Mouse (Mus musculus): ENCODE results near the gene Ptch1.

The Ptch1 gene

GRCm38 (mm10) chr13:63548571-63548970 lies 24.8 kb downstream of the Ptch1 start:
- ChIA-PET POLR2A (interaction anchor here in 3 of 4 experiments (0.9 to 8.9 kb wide), 4 partner anchors 16 to 30 kb away, joined by 3 to 75 read pairs (median 3); no protein-coding TSS in a partner anchor), CTCF (interaction anchor here in 1 of 4 experiments (0.8 kb wide), 1 partner anchor 14 kb away, joined by 3 read pairs; no protein-coding TSS in a partner anchor)

DNA sequence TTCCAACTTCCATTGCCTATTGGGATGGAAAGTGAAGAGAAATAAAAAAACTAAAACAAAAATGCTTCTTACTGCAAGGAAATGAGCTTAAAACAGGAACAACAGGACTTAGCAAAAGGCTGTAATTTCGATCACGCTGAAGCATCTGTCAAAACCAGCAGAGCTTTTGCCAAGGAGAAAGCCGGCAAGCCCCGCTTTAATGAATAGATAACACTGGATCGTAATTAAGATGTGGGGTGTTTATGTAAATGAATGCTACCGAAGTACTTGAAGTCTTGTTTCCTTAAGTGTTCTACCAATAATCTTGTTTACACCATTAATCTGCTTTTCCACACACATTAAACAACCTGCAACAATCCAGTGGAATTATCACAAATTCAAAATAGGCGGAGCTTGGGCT lies 28.1 kb downstream of the Ptch1 start:
- ChIA-PET POLR2A (interaction anchor here in 3 of 4 experiments (0.6 to 2.4 kb wide), 11 partner anchors 9 to 424 kb away, joined by 3 to 9 read pairs (median 4); no protein-coding TSS in a partner anchor), CTCF (no interaction called here)

GRCm38 (mm10) chr13:63544967-63545253 lies 28.5 kb downstream of the Ptch1 start:
- CTCF ChIA-PET = no interaction called here
- POLR2A ChIA-PET = interaction anchor here in 3 of 4 experiments (0.6 to 6.1 kb wide), 14 partner anchors 9 to 488 kb away, joined by 3 to 58 read pairs (median 4); no protein-coding TSS in a partner anchor

DNA sequence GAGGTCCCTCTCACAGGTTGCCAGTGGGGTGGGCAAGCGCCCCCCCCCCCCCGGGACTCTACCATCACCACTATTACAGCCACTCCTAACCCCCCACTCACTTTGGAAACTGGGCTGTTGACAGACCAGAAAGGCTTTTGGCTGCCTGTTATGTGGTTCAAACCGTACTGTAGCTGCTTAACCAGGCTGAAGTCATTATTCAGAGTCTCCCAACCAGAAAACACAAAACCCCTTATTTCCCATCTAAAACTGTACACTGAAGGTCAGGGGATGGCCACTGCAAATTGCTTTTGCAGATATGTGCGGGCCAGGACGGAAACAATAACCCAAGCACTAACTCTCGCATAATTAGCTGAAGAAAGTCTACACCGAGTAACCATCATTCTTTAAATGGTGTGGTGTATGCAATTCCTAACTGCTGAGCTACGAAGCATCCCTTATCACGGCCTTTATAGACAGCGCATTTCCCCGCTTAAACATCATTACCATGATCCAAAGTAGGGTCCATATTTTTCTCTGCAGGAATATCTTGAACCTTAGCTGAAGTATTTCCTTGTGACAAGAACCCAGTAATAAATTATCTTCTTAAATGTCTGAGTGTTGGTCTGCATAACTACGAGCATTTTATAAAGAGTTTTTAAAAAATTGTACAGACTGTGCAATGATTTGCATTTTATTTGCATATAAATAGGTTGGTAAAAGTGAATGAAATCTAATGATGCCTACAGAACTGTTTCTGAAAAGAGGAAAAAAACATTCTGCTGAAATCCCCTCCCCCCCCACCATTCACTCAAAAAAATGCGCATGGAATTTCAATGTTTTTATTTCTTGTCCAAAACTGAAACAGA lies 29.1 kb downstream of the Ptch1 start:
- CTCF ChIA-PET = no interaction called here
- POLR2A ChIA-PET = interaction anchor here (0.5 to 6.1 kb wide), 21 partner anchors 9 to 489 kb away, joined by 3 to 58 read pairs (median 4); no protein-coding TSS in a partner anchor

- CTCF ChIA-PET = no interaction called here
These were observed 29.9 kb downstream of the Ptch1 start for GRCm38 (mm10) chr13:63543459-63543858.

DNA sequence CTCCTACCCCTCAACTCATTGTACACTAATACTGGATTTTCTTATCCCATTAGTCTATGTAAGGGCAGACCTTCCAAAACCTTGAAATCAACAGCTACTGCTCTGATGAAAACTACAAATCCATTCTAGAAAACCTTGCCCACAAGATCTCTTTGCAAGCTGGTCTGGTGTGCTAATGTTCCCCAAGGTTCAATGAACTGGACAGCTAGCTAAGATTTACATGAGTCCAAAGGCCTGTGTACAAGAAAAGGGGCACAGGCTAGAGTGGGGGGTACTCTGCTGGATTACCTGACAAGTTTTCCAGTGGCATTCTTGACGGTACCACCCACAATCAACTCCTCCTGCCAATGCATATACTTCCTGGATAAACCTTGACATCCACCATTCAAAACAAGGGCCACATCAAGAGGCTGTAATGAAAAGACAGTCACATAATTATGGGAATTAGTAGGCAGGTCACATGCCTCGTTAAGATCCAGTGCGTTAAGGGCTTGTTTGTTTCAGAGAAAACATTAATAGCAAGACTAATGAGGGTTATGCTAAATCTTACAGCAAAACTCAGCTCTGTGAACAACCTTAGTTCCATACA lies 30.5 kb downstream of the Ptch1 start:
- ChIA-PET POLR2A (interaction anchor here in 3 of 4 experiments (0.6 to 6.1 kb wide), 10 partner anchors 8 to 437 kb away, joined by 3 to 58 read pairs (median 4); no protein-coding TSS in a partner anchor), CTCF (no interaction called here)

More at GRCm38 (mm10) chr13:63543459-63543858, 29.9 kb downstream of the Ptch1 start:
- POLR2A ChIA-PET = interaction anchor here in 3 of 4 experiments (0.6 to 6.1 kb wide), 11 partner anchors 10 to 425 kb away, joined by 3 to 58 read pairs (median 3); no protein-coding TSS in a partner anchor

- ChIA-PET POLR2A (interaction anchor here in 3 of 4 experiments (0.6 to 6.1 kb wide), 28 partner anchors 8 to 762 kb away, joined by 3 to 58 read pairs (median 6); partner anchors contain the start of gene Ptch1 (in 1 of the 3)), CTCF (interaction anchor here in 2 of 4 experiments (0.7 to 0.9 kb wide), 2 partner anchors 12 to 185 kb away, joined by 8 to 11 read pairs; no protein-coding TSS in a partner anchor)
These were observed 31.9 kb downstream of the Ptch1 start for GRCm38 (mm10) chr13:63541510-63541909.

GRCm38 (mm10) chr13:63540584-63540983 lies 32.8 kb downstream of the Ptch1 start:
- CTCF ChIA-PET = interaction anchor here in 1 of 4 experiments (0.6 kb wide), 2 partner anchors 12 to 559 kb away, joined by 4 read pairs; no protein-coding TSS in a partner anchor
- POLR2A ChIA-PET = interaction anchor here in 2 of 4 experiments (0.6 to 6.1 kb wide), 16 partner anchors 11 to 440 kb away, joined by 3 to 58 read pairs (median 8); no protein-coding TSS in a partner anchor

DNA sequence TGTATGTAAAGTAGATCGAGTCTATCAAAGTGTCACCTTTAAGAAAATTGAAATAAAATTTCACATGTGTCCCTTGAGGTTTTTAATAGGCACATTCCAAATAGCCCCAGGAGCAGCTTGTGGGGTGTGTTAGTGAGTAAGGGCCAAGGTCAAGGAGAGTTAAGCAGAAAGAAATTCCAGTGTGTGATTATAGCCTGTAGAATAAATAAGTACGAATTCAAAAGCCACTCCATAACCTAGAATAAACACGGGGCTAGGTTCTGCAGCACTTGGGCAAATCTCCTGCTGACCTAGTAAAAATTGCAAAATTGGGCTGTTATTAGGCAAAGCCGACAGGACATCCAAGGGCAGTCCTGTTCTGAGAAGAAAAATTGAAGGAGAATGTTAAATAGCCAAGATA lies 38.4 kb downstream of the Ptch1 start:
- ChIA-PET CTCF (no interaction called here), POLR2A (interaction anchor here in 2 of 4 experiments (1.0 to 1.7 kb wide), 3 partner anchors 10 to 21 kb away, joined by 3 to 5 read pairs (median 4); no protein-coding TSS in a partner anchor)

DNA sequence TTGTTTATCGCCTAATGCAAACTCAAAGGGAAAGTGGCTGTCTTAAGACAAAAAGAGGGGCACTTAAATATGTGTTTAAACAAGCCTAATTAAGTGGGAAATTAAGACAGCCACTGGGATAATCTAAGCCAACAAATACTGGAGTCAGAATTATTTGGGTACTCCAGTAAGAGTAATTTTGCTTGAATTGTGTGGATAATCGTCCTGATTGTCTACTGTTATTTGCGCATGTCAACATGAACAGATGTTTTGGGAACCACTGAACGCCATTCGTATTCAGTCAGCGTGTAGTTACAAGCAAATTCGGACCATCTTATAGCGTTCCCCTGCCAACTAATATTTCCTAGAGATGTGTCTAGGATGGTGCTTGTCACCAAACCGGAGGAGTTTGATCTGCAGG lies 42.5 kb downstream of the Ptch1 start:
- ChIA-PET POLR2A (no interaction called here), CTCF (no interaction called here)

DNA sequence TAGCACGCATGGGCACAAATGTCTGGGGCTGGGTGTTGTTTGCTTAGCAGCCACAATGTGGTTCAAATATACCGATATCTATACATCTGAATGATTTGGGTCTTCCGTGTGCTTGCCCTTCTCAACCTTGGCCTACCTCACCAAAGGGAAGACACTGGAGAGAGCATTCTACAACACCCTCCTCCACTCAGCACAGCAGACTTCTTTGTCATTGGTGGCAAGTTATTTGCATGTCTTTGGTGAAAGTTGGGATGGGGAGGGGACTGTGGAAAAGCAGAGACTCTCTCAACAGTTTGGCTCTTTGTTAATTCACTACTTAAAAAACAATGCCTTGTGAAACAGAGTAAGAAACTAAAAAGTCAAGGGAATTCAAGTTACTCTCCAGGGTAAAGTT lies 43.0 kb downstream of the Ptch1 start:
- ChIA-PET CTCF (no interaction called here), POLR2A (interaction anchor here in 2 of 4 experiments (1.6 to 6.4 kb wide), 10 partner anchors 10 to 189 kb away, joined by 3 to 53 read pairs (median 16); partner anchors contain the start of gene Fancc (in 1 of the 2))

DNA sequence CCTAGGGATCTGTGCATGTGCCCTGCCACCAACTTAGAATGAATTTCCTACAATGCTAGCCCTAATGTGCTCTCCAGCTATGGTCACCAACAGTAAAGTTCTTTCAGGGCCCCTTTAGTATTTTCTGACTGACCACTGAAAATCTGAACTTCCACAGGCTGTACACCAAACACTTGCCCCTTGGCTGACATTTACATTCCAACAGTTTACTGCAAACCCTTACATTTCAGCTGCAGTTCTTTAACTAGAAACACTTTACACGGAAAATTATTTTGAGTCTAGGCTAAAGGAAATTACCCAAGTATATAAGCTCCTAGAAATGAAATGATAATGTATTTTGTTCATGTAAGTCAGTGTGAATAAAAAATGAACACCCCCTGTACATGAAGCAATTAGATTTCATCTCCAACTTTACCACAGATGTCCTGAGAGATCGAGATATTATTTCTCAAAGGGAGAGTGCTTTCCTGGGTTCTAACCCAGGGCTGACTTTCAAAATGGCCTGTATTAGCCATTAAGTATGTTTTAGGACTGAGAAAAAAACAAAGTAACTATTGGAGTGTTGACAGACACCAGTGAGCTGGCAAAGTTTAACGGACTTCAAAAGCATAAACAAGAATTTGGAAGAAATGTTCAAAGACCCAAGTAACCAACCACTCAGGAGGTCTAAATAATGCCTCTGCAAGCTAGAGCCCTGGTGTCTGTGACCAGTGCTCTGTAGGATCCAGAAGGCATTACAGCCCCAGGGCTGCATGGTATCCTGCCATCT lies 43.6 kb downstream of the Ptch1 start:
- CTCF ChIA-PET = interaction anchor here in 3 of 4 experiments (0.6 to 1.5 kb wide), 4 partner anchors 12 to 578 kb away, joined by 3 to 8 read pairs (median 4); partner anchors contain the start of gene Fancc (in 1 of the 3)
- POLR2A ChIA-PET = interaction anchor here in 3 of 4 experiments (0.8 to 6.4 kb wide), 28 partner anchors 10 to 450 kb away, joined by 3 to 53 read pairs (median 6); partner anchors contain the start of gene Fancc (in 2 of the 3)

DNA sequence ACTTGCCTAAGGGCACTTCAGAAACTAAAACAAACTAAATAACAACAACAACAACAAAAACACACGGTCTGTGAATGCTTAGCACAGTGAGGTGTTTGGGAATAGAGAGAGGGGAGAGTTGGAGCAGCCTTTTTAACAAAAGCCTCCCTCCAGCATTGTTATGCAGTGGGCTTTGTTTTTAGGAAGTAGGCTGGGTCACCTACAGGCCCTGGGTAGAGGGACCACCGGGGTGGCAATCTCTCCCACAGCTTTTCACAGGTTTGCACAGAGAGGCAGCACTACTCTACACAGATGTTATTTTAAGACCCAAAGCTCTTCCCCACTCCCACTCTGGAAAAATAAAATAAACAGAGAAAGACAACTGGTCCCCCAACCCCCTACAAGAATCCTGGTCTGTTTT lies 44.5 kb downstream of the Ptch1 start:
- ChIA-PET POLR2A (interaction anchor here (0.5 to 6.4 kb wide), 36 partner anchors 9 to 451 kb away, joined by 3 to 53 read pairs (median 6); partner anchors contain the start of gene Fancc (in 3 of the 4)), CTCF (interaction anchor here in 3 of 4 experiments (0.5 to 1.5 kb wide), 3 partner anchors 32 to 721 kb away, joined by 3 to 10 read pairs (median 4); partner anchors contain the start of gene Fancc (in 1 of the 3))

DNA sequence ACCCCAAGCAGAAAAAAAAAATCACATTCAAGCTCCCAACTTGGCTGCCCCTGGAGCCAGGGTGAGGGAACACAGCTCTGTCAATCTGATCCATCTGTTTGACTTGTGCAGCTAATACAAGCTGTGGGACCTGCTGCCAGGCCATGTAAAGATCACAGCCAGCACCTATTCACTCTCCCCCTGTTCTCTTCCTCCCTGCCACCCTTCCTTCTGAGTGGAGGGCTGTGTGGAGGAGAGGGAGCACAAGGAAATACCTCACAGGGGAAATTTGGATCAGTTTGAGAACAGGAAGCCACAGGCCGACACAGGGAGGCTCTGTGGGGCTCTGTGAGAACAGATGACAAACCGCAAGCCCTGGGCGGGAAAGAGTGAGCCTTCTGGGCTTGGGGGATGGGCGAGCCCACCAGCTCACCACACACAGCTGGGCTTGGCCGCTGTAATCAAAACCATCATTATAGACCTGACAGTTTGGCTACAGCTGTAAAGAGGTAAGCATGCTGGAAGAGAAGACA lies 45.2 kb downstream of the Ptch1 start:
- POLR2A ChIA-PET = interaction anchor here (0.5 to 6.4 kb wide), 31 partner anchors 9 to 451 kb away, joined by 3 to 53 read pairs (median 6); partner anchors contain the start of gene Fancc (in 3 of the 4)
- CTCF ChIA-PET = interaction anchor here in 2 of 4 experiments (0.5 to 1.5 kb wide), 2 partner anchors 32 to 722 kb away, joined by 4 to 10 read pairs; partner anchors contain the start of gene Fancc (in 1 of the 2)

- ChIA-PET CTCF (interaction anchor here in 1 of 4 experiments (0.6 kb wide), 1 partner anchor 216 kb away, joined by 5 read pairs; no protein-coding TSS in a partner anchor), POLR2A (interaction anchor here in 3 of 4 experiments (0.6 to 6.4 kb wide), 8 partner anchors 10 to 71 kb away, joined by 3 to 53 read pairs (median 4); partner anchors contain the start of gene Fancc (in 1 of the 3))
These were observed 47.7 kb downstream of the Ptch1 start for GRCm38 (mm10) chr13:63525571-63526197.

DNA sequence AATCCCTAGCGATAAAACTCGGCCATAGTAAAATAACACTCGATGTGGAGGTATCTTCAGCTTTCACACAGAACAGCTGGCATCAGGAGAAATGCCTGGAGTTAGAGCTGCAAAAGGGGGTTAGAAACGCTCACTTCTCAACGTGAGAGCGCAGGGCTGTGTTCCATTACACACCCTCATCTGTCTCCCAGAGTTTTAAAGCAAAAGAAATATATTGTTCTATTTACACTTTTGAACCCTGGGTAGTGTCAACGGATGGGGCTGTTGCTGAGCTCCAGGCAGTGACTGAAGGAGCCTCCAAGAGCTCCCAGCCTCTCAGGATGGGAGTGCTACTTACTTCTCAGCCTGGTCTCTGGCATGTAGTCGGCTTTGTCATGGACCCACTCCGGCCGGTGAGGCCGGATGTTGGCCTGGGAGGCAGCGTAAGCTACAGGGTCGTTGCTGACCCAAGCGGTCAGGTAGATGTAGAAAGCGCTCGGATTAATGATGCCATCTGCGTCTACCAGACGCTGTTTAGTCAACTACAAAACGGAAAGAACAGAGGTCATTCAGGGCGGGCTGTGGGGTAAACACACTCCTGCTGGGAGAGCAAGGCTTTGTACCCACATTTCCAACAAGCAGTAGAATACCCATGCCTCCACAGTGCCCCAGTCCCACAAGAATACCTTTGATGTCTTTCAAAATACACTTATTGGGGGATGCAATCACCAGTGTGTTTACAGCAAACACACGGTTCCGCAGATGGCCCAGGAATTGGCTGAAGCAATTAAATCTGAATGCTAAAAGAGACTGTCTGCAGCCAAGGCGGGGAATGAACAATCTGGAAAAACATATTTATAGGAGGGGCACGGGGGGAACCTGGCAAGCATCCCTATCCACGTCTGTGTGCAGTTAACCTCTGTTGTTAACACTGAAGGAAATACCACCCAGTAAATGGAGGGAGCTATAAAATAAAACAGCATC lies 48.5 kb downstream of the Ptch1 start:
- ChIA-PET POLR2A (interaction anchor here in 3 of 4 experiments (0.6 to 6.4 kb wide), 11 partner anchors 9 to 158 kb away, joined by 3 to 53 read pairs (median 4); partner anchors contain the start of gene Fancc (in 1 of the 3)), CTCF (interaction anchor here in 1 of 4 experiments (0.6 kb wide), 1 partner anchor 216 kb away, joined by 5 read pairs; no protein-coding TSS in a partner anchor)

Data from embryonic stem cell, embryonic (primary cell).